Mouse (Mus musculus): ENCODE data around the gene Gm10272.

DNA sequence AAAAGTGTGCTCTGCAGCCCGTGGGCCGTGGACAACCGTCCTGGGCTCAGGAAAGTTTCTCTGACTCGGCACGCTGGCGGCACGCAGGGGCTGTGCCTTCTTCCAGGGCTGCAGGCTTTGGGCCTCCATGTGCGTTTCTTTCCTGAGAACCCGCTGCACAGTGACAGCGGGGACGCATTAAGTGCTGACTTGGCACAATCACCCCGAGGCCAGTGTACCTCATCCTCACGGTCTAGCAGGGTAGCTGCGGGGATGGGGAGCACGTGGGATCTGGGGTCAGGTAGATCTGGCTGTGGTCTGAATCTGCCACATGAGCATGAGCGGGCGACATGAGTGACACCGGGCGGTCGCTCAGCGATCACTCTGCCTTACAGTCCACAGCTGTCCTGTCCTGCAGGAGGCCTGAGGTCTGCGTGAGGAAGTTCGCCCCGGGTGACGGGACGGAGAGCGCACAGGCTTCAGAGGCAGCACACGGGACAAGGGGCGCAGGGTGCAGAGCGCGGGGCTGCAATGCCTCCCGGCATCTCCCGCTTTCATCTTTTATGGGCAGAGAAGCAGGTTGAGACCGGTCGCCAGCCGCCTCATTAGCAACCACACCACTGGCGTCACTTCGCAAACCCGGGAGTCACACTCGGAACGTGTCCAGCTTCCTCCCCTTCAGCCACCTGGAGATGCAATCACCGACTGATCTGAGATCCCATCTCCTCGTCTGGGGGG is 42.3 kb upstream of the Gm10272 start:
- TF ChIP-seq CHD2 (IDR thresholded peaks at IDR 0.05; ENCODE audit: low read depth, low read length), result no peak
- TF ChIP-seq HCFC1 (IDR thresholded peaks at IDR 0.05; ENCODE audit: borderline replicate concordance, insufficient read depth, low read length), result no peak
- TF ChIP-seq ZC3H11A (IDR thresholded peaks at IDR 0.05; ENCODE audit: borderline replicate concordance, low read depth, low read length), result no peak
- TF ChIP-seq ZNF384 (IDR thresholded peaks at IDR 0.05; ENCODE audit: low read depth, low read length), result no peak
- peak; percentile 95 for TF ChIP-seq MAFK (IDR thresholded peaks at IDR 0.05; ENCODE audit: insufficient read depth, low read depth, low read length)

Data from ES-E14 (cell line).